Mouse (Mus musculus) kidney, postnatal 14 days (tissue): Measurements from ENCODE around the gene Myo5c.
"Not testable (repeated sequence)": the region's sequence is repeated elsewhere in the genome, so short reads cannot be mapped to it uniquely, and the experiment has no call there.

ENCODE experiments used
- DNase-seq: peaks from one replicate; pipeline ENCODE4 v3.0.0; 2022; ENCODE audit warnings: mixed read lengths

Gene Myo5c

DNA sequence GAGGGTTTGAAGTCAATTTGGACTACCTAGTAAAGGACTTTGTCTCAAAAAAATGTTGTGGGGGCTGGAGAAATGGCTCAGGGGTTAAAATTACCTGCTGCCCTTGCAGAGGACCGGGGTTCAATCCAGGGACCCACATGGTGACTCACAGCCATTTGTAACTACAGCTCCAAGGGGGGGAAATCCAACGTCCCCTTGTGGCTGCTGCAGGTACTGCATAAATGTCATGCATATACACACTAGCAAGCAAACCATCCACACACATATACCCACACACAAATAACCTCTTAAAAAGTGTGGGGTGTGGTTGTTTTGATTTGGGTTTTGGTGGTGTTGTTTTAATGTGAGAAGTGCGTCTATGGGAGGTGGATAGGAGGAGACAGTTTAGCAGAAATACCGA is 12.7 kb downstream of the Myo5c start:
- no peak for DNase-seq

DNA sequence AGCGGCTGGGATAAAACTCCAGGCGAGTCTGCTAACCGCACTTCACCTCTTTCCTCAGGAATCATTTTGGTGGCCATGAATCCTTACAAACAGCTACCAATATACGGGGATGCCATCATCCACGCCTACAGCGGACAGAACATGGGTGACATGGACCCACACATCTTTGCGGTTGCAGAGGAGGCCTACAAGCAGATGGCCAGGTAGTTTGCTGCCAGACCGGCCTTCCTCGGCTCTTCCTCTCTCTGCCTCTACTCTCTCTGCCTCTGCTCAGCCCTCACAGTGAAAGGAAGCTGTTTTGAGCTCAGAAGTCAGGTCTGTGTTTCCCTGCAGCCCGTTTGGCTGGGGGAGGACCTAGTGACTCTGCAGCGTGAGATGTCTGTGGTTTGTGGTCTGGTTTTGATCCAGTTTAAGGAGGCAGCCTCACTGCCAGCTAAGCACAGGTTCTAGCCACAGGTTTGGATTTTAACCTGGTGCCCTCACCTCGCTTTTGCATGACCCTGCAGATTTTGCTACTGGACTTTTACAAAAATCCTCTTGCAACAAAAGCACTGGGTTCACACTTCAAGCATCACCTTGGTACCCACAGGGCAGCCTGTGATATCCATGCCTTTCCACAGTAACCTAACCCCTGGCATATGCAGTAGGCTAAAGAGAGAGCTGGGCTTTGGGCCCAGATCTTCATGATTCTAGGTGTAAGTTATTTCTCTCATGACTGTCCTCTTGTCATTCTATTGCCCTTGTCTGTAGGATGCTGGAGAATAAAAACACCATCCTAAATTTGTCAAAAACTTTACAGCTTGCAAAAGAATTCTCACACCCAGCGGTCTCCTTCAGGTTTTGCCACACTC is 14.5 kb downstream of the Myo5c start:
- no peak for DNase-seq

DNA sequence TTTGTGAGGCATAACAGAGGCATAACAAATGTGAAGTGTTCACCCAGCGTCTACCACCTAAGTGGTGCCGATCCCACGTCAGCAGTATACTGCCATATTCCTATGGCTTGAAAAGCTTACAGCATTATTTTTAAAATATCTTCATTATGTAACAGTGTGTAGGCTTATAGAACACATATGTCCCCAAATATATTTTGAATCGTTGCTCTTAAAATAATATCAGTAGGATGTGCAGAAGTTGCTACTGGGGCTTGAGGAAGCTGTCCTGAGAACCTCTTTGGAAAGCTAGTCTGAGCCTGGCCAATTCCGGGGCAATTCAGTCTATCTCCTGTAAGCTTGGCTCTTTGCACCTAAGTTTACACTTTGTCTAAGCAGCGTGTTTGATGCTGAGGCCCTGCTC is 16.1 kb downstream of the Myo5c start:
- no peak for DNase-seq

DNA sequence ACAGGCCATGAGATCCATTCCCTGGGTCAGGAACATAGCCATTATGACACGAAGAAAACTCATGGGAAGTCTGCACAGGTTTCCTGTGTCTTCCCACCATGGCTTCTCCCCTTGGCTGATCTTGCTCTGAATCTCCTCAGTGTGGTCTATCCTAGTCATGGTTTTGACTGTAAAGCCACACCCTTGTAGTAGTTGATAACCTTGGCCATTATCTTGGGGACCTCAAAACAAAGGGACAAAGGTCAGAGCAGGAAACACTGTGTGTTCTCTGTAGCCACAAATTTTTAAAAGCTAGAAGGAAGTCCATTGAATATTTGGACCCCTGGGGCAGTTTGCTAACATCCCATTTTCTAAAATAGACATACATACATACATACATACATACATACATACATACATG is 16.5 kb downstream of the Myo5c start:
- no peak for DNase-seq

DNA sequence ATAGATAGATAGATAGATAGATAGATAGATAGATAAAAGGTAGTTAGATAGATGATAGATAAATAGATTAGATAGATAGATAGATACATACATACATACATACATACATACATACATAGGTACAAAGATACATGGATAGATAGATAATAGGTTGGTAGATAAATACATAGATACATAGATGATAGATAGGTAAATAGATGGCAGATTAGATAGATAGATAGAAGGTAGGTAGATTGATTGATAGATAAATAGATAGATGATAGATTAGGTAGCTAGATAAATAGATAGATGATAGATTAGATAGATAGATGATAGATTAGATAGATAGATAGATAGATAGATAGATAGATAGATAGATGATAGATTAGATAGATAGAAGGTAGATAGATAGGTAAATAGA is 17.1 kb downstream of the Myo5c start:
- DNase-seq = no peak

DNA sequence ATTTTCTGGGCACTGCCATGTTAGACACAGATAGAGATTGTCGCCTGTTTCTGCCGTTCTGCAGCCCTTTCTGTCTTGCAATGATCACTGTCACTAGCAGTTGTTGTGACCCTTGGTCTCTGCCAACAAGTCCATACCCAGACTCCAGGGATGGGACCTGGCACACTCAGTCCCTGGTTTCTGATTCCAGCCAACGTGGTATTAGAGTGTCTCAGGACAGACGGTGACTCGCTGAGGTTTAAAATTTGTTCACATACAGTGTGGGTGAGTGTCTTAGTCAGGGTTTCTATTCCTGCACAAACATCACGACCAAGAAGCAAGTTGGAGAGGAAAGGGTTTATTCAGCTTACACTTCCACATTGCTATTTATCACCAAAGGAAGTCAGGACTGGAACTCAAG is 21.3 kb downstream of the Myo5c start:
- not testable (repeated sequence) for DNase-seq

DNA sequence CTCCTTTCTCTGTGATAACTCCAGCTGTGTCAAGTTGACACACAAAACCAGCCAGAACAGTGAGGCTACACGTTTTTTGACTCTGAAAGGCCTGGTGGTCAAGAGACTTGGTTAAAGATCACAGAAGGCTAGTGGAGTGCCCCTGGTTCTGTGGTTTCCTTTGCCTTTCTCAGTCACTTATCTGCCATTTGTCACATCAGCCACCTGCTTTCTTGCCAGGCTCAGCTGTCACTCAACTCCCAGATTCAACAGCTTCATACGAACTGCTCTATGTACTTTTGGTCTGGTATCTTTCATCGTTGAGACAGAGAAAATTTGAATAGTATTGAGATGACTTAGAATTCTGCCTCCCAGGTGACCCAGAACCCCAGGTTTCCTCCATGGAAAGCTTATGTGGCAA is 21.9 kb downstream of the Myo5c start:
- no peak for DNase-seq

DNA sequence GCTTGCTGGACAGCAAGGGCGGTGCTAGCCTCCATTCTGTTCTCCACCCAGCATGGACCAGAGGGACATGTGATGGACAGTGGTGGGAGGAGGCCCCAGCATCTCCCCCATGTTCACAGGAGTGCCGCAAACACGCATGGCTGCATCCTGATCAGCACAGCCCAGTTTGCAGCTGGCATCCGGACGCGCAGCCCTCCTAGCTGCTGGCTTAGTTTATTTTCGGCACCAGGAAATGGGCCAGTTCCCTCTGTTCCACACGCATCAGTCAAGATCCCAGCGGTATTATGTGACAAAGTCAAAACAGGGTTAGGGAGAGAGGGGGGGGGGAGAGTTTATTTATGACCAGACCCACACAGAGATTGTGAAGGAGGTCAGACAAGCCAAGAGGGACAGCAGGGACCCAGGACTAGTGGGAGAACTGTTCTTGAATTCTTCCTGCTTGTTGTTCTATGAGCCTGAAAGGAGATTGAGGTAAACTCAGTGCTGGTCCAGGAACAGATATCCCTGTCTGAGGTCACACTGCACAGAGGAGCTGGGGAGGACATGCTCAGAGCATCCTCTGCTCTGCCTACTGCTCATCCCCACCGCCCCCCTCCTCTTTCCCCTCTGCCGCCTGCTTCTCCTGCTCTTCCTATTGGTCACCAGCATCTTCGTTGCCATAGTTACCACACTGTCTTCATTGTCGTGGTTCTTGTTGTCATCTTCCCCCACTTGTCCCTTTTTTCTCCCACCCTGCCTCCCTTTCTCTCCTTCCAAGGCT is 22.6 kb downstream of the Myo5c start:
- peak; percentile 64 for DNase-seq

DNA sequence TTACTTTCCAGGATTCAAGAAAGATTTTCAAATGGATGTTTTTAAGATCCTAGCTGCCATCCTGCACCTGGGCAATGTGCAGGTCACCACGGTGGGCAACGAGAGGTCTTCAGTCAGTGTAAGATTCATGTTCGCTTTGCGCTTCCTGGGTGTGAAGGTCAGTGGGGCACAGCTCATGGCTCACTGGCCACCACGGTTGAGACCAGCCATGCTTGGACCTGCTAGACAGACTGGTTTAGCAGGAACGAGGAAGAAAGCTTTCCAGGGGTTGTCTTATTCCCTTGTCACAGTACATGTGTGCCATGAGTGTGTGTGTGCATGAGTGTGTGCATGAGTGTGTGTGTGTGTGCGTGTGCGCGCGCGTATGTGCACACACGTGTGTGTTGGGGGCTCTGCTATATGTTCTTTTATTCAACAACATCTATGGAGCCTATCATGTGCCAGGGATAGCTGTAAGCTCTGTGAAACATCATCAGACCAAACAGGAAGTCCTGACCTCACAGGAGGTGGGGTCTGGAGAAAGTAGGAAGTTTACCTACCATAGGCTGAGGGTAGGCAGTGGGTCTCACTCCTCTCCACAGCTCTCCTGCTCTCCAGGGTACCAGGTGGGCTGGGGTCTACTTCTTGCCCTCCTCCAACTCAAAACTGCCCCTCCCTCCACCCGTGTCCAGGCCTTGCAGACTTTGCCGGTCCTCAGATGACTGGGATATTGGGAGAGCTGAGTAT is 24.2 kb downstream of the Myo5c start:
- peak; percentile 47 for DNase-seq

DNA sequence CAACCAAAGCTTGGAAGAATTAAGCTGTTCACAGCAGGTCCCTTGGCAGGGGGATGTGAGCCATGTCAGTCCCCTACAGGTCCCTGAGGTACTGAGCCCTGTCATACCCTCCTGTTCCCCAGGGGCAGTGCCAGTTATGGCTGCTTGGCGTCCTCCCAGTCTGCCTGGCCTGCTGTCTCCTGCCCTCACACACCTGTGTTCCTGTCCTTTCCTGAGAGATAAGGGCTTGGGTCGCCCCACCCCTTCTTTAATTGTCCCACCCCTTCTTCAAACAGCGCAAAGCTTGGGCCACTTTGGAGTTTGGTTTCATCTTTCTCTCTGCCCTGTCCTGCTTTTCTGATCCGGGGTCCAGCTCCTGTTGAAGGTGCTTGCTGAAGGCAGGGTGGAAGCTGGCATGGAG is 27.0 kb downstream of the Myo5c start:
- no peak for DNase-seq

DNA sequence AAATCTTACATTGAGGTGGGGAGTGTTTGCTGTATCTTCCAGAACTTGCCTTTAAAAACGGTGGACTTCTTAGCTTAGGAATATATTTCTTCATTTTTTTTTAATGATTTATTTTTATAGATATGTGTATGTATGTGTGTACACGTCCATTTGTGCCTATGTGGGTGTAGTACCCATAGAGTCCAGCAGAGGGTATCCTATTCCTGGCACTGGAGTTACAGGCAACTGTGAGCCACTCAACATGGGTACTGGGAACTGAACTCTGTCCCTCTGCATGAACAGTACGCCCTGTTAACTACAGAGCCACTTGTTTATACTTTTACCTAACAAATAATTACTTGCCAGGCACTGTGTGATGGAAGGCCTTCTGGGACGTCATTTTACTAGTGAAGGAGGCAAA is 27.8 kb downstream of the Myo5c start:
- DNase-seq = no peak

DNA sequence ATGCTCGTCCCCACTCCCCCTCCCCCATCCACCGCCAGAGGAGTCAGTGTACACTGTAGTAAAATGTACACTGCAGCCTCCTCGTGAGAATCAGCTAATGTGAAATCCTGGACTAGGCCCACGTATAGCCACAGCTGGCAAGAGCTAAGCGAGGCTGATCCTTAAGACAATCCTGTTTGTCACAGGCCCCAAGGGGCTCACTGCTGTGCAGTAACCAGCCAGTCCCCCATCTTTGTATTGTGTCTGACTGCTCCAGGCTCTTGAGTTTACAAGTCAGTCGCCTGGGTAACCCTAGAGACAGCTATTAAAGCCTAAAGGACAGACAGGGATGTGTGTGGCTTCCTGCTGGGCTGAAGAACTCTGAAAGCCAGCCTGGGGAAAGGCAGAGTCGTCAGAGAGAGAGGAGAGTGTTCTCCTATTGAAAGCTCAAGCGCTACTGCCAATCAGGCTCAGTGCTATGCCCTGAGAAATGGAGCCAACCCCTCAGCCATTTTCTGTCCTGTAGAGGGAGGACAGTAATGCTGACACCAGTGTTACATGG is 29.6 kb downstream of the Myo5c start:
- DNase-seq = no peak

DNA sequence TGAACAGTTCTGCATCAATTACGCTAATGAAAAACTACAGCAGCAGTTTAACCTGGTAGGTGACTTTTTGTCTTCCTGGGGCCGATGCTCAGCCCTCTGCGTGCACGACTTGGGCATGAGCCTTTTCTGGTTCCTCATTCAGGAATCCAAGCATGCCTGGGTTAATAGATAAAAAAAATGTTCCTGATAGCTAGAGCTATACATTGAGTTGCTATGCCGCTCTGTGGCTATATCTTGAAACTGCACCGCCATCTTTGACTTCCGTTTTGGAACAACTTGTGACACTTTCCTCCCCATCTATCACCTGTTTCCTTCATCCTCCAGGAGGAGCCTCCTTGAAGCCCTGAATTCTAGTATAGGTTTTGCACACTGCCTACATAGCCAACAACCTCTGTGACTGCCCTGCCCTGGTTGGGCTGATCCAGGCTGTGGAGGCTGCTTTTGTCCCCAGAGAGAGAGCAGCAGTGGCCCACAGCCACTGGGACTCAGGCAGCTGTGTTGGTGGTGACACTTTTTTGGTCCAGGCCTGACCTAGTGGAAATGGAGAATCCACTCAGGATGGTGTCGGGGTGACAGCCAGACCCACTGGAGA is 30.5 kb downstream of the Myo5c start:
- DNase-seq = no peak

DNA sequence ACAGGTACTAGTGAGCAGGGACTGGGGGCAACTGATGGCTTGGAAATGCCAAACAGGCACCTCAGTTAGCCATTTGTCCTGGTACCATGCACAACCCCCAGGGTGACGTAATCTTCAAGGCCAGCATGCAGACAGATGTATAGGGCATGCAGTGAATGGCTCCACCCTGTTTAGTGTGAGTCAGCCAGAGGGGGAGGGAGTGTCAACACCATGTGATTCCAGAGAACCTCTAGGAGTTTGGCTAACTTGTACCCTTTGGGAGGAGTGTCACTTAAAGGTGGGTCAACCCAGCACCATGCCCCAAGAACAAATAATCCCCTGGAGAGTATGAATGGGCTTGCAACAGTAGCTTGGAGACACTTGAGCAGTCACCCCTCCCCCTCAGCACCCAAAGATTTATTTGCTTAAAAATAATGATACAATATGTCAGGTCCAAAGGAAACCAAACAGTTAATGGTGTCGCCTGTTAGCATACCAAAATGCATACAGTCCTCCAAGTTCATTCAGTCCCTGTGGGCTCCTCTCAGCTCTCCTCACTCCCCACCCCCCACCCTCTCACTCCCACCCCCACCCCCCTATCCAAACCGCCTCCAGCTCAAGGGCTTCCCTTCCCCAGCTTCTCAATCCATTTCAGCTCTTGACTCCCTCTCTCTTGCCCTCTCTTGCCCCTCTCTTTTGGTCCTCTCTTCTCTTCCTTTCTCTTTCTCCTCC is 32.3 kb downstream of the Myo5c start:
- DNase-seq = no peak

DNA sequence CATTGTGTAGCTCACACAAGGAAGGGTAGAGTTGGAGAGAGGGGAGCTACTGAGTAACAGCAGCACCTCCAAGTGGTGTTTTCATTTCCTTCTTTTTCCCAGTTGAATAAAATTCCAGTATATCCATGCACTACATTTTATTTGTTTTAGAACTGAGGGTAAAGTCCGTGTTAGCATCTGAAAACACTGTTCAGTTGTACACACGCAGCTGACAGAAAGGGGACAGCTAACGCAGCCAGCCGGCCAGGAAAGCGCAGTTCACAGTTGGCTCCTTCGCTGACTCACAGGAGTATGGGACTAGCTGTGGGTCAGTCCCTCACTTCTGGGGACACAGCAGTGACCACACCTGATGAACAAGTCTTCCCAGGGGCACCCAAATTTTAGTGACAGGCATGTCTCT is 35.3 kb downstream of the Myo5c start:
- no peak for DNase-seq

DNA sequence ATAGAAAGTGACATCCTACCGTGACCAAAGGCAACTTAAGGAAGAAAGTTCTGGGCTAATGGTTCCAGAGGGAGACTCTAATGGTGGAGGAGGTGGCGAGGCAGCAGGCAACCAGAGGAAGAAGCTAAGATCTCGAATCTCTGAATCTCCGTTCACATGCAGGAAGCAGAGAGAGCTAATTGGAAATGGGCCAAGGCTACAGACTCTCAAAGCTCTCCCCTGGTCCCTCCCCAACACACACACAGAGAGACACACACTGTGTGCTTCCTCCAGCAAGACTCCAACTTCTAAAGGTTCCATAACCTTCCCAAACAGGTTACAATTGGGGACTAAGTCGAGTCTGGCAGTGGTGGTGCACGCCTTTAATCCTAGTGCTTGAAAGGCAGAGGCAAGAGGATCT is 38.6 kb downstream of the Myo5c start:
- no peak for DNase-seq

DNA sequence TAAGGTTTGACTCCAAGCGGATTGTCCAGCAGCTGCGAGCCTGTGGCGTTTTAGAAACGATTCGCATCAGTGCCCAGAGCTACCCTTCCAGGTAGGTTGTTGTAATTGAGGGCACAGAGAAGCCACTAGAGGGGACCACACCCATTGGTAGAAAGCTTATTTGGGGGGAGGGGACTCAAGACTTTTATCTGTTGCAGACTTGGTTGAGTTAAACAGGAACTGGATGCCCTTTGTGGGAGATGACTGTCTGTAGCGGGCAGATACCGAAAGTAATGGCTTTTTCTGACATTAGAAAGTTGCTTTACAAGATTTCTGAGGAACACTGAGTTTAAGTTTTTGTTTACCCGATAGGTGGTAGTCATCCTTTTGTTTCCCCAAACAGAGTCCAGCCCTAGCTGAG is 39.7 kb downstream of the Myo5c start:
- no peak for DNase-seq

DNA sequence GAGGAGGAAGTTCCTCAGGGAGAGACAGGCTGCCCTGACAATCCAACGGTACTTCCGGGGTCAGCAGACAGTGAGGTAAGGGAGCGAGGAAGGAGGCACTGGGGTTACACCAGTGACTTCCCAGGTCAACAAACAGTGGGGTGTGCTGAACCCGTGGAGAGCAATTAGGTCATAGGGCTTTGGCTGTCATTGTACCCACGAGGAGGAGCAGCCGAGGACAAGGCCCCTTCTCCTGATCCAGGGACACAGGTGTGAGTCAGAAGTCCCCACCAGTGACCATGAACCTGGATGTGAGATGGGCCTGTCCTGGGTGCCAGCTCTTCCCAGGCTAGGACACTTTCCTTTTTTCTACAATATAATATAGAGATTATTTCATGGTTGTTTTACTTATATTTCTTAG is 41.8 kb downstream of the Myo5c start:
- DNase-seq = no peak

DNA sequence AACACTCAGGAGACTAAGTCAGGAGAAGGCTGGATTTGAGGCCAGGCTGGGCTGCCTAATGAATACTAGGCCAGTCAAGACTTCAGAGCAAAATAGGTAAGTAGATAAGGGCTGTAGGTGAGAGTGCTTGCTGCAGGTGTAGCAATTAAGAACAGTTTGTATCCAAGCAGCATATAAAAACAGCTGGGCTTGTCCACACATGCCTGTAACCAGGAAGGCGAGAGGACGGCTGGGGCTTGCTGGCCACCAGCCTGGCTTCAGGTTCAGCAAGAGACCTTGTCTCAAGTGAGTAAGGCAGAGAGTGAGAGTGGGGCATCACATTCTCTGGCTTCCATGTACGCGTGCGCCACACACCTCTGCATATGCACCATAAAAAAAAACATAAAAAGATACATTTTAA is 42.7 kb downstream of the Myo5c start:
- no peak for DNase-seq

DNA sequence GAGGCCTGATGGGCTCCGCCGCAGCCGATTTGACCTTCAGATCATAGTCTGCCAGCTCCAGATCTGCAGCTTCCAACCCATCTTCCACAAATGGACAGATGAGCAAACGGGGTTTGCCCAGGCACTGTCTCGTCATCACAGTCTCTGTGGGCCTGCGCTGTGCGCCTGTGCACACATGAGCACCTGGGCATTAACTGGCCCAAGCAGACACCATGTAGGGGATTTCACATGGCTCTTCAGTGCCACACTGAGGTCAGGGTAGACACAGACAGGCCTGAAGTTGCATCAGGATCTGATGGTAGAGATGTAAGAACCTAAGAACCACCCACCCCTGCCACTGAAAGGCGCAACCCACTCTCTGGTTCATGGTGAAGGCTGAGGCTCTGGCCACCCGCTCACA is 43.2 kb downstream of the Myo5c start:
- no peak for DNase-seq

DNA sequence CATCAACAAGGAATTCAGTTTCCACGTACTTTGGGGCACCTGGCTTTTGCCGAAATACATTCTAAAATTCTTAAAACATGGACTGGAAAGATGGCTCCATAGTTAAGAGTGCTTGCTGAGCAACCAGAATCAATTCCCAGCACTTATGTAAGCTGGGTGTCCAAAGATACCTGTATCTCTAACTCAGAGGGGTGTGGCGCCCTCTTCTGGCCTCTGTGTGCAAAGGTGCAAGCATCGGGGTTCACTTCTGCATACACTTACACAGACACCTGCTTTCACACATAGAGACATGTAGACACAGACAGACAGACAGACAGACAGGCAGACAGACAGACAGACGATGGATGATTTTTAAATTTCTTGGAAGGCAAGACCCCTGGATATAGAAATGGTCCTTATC is 49.0 kb downstream of the Myo5c start:
- DNase-seq = peak; percentile 58

DNA sequence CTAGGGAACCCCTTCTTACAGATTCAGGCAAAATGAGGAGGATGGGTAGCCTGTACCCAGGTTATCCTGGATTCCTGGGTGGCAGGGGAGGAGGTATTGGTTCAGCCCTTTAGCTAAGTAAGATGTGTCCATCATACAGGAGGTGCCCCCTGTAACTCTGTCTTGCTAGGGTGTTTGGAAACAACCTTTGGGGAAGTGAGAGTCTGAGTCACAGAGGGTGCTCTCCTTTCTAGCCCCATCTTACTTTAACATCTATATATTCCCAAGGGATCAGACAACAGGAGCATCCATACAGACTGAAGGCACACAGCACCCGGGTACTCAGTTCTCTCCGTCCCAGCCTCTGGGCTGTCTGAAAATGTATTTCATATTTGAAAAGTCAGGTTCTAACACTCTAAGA is 50.4 kb downstream of the Myo5c start:
- DNase-seq = no peak
